Mouse (Mus musculus) erythroblast, adult 5-6 weeks (primary cell): ENCODE data around the gene Xpnpep1. TPM values are rescaled to one million over a fixed set of nuclear protein-coding genes. Genes with fewer than 3 reads are reported as not detected.

Experiments
- ATAC-seq: replicated peaks from 2 replicates; pipeline ENCODE4 v1.8.0; 2016; ENCODE audit warnings: moderate number of reproducible peaks, mild to moderate bottlenecking, moderate TSS enrichment, inconsistent platforms; ENCODE audit not compliant: poor library complexity, low FRiP score, severe bottlenecking
- total RNA-seq, 2 experiments: library from RNA; stranded (forward) in 1 of 2; stranded (reverse) in 1 of 2; fragments of 150-400 nt in 1 of 2; fragments of 200-764, 138-1000 nt in 1 of 2; gene quantifications; 2 replicates each; pipeline versions ENCODE4 v1.2.3 to v1.2.4; 2015 to 2017; ENCODE audit warnings: low replicate concordance in 2 of 2

Gene Xpnpep1
- total RNA-seq, 2 experiments from 2014 or later: 17.1 to 28.4 TPM

- no peak for ATAC-seq
These were observed 31.9 kb downstream of the Xpnpep1 start for GRCm38 (mm10) chr19:53008020-53008705.

GRCm38 (mm10) chr19:53005978-53006377 is 34.0 kb downstream of the Xpnpep1 start:
- no peak for ATAC-seq

DNA sequence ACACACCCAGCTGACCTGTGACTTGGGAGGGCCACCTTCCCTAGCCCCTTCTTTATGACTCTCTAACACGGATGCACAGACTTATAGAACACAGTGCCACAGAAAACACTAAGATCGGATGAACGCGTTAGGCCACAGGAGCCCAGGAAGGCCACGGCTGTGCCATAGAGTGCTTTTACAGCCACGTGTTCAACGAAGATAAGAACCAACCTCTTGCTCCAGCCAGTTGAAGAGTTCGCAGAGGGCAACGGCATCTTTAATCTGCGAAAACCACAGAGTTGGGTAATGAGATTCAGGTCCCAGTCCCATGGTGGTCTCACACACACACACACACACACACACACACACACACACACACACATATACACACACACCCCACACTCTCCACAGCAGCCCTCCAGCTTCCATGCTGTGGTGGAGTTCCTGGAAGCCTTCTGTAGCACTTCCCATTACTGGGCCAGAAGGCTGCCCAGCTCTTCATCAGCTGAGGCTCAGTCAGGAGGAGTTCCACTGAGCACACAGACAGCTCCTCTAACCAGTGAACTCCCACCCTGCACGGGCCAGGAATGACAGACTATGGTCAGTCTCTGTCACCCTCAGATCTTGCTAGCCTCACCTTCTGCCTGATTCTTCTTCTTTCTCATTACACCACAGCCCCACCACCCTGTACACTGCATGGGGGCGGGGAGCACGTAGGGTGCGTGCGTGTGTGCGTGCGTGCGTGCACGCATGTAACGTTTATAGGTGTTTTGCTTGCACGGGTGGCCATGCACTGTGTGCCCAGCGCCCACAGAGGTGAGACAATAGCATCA is 36.3 kb downstream of the Xpnpep1 start:
- peak; percentile 88 for ATAC-seq

DNA sequence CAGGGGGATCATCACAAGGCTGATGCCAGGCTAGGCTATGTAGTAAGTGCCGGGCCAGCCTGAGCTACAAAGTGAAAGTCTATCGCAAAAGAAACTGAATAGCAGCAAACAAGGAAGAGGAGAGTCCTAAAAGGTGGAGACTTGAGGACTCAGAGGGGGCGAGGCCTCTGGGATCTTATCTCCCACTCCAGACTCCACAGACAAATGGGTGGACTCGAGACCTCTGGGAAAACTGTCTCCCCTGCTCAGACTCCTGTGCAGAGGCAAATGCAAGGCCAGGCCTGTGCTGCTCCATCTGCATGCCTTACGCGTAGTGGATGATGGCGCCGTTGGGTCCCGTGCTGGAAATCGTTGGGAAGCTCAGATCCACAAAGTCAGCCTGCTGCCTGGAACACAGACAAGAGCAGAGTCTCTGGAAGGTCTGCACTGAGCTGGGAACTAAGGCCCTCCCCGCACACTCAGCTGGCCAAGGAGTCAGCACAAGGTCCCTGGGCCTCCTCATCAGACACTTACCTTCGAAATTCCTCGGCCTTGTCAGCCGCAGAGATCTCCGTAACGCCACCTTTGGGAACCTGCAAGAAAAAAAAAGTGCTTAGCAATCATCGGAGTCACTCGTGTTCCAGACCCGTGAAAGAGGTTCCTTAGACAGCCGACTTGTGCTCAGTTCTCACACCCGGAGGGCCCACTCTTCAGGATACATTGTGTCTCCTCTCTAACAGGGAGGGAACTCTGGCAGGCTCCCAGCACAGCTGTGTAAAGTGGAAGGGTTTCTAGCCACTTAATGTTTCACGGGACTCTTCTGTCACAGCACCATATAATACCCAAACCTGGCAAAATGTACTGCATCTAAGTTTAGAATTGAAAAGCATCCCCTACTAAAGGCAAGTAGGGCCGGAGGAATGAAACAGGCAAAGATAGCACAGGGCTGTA is 37.6 kb downstream of the Xpnpep1 start:
- peak; percentile 66 for ATAC-seq

DNA sequence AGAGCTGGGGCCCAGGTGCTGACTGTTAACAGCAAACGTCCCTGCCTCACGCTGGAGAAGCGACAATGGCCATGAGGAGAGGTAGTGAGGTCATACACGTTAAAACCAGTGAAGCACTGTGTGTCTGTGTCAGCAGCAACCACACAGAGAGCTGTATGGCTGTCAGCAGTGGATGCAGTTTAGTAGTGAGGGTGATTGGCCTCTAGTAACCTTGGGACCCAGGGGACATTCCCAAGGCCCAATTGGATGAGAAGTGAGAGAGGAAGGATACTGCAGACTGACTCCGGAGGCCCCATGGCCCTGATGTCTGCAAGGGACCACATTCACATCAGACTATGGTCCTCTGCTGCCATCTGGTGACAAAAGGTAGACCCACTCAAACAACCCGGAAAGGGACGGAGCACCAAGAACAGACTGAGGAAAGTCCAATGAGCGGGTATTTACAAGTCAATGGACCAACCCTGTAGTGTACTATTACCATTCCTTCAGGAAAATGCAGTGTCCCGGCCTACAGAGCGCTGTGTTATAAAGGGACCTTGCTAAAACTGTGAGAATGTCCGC is 47.1 kb downstream of the Xpnpep1 start:
- no peak for ATAC-seq

- no peak for ATAC-seq
These were observed 48.1 kb downstream of the Xpnpep1 start for GRCm38 (mm10) chr19:52991924-52992323.

DNA sequence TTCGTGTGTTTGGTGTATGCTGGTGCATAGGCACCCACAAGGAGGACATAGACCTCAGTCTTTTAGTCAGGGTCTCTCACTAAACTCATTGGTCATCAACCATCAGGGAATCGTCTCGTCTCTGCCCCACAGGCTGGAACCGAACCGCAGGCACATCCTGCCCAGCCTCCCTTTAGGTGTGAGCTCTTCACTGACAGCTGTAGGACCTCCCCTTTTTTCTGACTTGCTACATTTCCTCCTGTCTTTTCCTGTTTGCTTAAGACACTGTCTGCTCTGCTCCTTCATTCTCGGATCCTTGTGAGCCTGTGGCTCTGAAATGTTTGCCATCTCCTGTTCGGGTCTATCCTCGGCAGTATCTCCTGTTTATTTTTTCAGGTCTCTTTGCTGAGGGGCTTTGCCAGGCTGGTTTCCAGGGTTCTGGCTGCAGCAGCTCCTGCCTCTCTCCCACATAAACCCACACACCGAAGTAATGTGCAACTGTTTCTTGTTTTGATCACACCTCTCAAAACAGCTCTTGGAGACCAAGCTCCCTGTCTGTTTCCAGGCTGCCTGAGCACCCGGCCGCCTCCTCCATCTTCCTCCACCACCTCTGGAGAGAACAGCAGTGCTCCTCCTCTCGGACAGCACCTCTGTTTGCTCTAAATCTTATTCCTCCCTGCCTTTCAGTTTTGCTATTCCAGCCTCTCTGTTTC is 60.8 kb downstream of the Xpnpep1 start:
- ATAC-seq: no peak

- ATAC-seq: peak; percentile 72
These were observed 64.3 kb downstream of the Xpnpep1 start for GRCm38 (mm10) chr19:52975564-52976185.

DNA sequence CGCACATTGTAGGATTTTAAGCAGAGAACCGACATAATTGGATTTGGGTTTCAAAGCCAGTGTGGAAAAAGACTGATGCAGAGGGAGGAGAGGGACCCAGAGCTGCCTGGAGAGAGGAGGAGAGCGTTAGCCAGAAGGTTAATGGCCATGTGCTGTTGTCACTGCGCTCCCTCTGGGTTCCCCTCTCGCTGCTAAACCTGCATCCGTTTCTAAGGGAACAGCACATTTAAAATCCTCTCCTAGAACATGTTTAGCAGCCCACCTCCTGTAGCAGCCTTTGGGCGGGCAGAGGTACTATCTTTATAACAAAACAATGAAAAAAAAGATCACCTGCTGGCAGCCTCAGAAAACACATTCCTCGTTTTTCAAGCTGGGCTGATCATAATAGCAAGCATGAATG is 73.7 kb downstream of the Xpnpep1 start:
- ATAC-seq: no peak

GRCm38 (mm10) chr19:52962745-52963144 is 77.3 kb downstream of the Xpnpep1 start:
- ATAC-seq: no peak

DNA sequence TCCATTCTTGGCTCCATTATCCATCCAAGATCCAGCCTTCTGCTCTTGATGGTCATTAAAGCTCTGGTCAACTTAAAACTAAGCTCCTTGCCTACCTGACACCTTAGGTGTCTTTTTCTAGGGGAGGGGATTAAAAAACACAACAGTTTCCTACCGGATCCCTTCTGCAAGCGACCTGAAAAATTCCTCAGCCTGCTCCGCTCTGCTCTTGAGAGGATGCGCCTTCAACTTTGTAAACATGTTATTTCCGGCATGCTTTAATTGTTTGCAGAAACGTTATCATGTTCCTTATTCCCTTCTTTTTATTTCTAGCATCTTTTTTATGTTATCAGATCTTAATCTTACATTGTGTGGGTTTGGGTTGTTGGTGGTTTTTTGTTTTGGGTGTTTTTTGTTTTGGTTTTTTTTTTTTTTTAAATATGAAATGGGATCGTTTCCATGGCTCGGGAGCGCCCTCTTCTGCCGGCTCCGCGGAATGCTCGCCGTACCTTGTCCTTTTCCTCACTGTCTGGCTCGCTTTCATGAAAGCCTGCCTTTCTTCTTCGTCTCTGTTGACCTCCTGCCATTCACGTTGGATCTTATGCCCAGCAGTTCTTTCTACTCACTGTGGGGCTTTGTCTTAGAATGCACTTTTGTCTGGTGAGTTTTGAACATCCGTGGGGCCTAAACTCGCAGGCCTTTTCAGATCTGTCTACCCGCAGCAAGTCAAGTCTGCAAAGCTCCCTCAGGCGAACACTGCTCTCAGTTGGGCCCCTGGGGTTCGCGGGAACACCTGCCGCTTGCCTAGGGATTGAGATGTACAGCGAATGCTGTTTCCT is 117.1 kb downstream of the Xpnpep1 start:
- no peak for ATAC-seq

GRCm38 (mm10) chr19:52904182-52904581 is 135.8 kb downstream of the Xpnpep1 start:
- no peak for ATAC-seq

DNA sequence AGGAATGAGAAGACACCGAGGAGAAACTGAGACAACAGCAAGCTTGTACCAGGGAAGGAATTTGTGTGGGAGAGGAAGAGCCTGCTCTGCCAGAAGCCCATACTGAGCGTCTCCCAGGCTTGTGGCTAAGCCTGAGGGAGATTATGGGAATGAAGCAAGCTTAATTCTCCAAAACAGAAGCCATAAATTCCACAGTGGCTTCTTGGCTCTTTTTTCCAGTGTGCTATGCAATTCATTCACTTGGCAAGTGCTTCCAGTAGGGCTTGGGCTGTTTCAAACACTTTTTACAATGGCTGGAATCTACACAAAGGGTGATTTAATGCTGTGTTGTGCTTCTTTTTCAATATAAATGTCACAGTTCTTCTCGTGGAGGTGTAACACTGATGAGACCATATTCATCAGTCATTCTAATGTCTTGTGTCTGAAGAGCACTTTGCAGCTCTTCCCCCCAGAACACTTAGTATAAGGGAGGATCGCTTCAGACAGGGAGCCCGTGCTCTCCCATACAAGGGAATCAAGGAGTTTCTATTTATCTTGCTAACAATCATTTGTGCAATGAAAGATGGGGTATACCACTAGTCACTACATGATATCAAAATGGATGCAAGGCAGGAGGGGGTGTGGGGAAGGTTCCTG is 148.1 kb downstream of the Xpnpep1 start:
- ATAC-seq: no peak

Other genes starting within 250 kb of the Xpnpep1 start
- 38.0 and 46.8 TPM in 2 replicates for gene Add3, start 100.2 kb upstream of the Xpnpep1 start, total RNA-seq (2015; ENCODE audit: low replicate concordance)
- gene Add3, start 100.2 kb upstream of the Xpnpep1 start, total RNA-seq (2017; ENCODE audit: low replicate concordance): 35.1 and 35.5 TPM in 2 replicates